Mouse (Mus musculus) ES-E14 (cell line): ENCODE measurements around the gene Serpinf2. TPM values are rescaled to one million over a fixed set of nuclear protein-coding genes. Genes with fewer than 3 reads are reported as not detected.

ENCODE experiments used
- DNase-seq: peaks from one replicate; pipeline ENCODE4 v3.0.0-alpha.2; 2013; ENCODE audit warnings: low read depth, low spot score
- H3K27ac ChIP-seq: 2 replicates; pipeline ENCODE4 v1.5.1; 2012; ENCODE audit warnings: low read depth, mild to moderate bottlenecking, low read length, moderate library complexity, mixed read lengths; ENCODE audit not compliant: poor library complexity, insufficient read depth, severe bottlenecking
- H3K36me3 ChIP-seq: 2 replicates; pipeline ENCODE4 v1.6.1; 2012; ENCODE audit warnings: mild to moderate bottlenecking, low read length, moderate library complexity, mixed read lengths; ENCODE audit not compliant: control insufficient read depth, poor library complexity, insufficient read depth, severe bottlenecking
- H3K4me1 ChIP-seq, 2 experiments: fragments of 150-350 bp in 1 of 2; sonication (generic) in 1 of 2; 2 replicates each; pipeline ENCODE4 v1.6.1; 2012; ENCODE audit warnings: low read length in 2 of 2, mild to moderate bottlenecking in 1 of 2, mixed read lengths in 1 of 2; ENCODE audit not compliant: control insufficient read depth in 2 of 2, insufficient read depth in 2 of 2, poor library complexity in 1 of 2
- H3K4me3 ChIP-seq, 2 experiments: fragments of 150-350 bp in 1 of 2; sonication (generic) in 1 of 2; 2 replicates each; pipeline ENCODE4 v1.5.1; 2012; ENCODE audit warnings: low read length in 2 of 2, low read depth in 1 of 2, mild to moderate bottlenecking in 1 of 2, mixed read lengths in 1 of 2; ENCODE audit not compliant: insufficient read depth in 1 of 2, poor library complexity in 1 of 2, severe bottlenecking in 1 of 2
- H3K9ac ChIP-seq: 2 replicates; pipeline ENCODE4 v1.6.1; 2012; ENCODE audit warnings: low read depth, mild to moderate bottlenecking, low read length, mixed read lengths; ENCODE audit not compliant: poor library complexity, insufficient read depth, severe bottlenecking
- H3K9me3 ChIP-seq: fragments of 150-350 bp; sonication (generic); 2 replicates; pipeline ENCODE4 v1.6.1; 2012; ENCODE audit warnings: low read depth, mild to moderate bottlenecking, low read length; ENCODE audit not compliant: control insufficient read depth, insufficient read depth
- CHD2 ChIP-seq: IDR thresholded peaks from 2 replicates; pipeline ENCODE4 v1.6.1; 2014; ENCODE audit warnings: mild to moderate bottlenecking, low read depth, low read length, inconsistent platforms
- HCFC1 ChIP-seq: IDR thresholded peaks from 2 replicates; pipeline ENCODE4 v1.6.1; 2012; ENCODE audit warnings: low read length, inconsistent platforms, borderline replicate concordance; ENCODE audit not compliant: insufficient read depth
- MAFK ChIP-seq: IDR thresholded peaks from 2 replicates; pipeline ENCODE4 v1.6.1; 2014; ENCODE audit warnings: mild to moderate bottlenecking, low read depth, low read length, inconsistent platforms; ENCODE audit not compliant: insufficient read depth
- ZC3H11A ChIP-seq: IDR thresholded peaks from 2 replicates; pipeline ENCODE4 v1.6.1; 2012; ENCODE audit warnings: low read depth, mild to moderate bottlenecking, inconsistent platforms, low read length, borderline replicate concordance
- ZNF384 ChIP-seq: IDR thresholded peaks from 2 replicates; pipeline ENCODE4 v1.6.1; 2012; ENCODE audit warnings: low read depth, low read length, inconsistent platforms
- in situ Hi-C, 2 experiments: fragments of 600-800 bp; cut with MboI; formaldehyde crosslinking; loops; one replicate each; pipeline ENCODE4 v1.15.1; 2025; ENCODE audit warnings: low sequenced_read_pairs in 2 of 2, inconsistent platforms in 1 of 2; ENCODE audit not compliant: unreplicated experiment in 2 of 2
- total RNA-seq: library from RNA; depleted of rRNA; stranded (reverse); fragments of 300-350 nt; gene quantifications from 2 replicates; pipeline ENCODE4 v1.2.3, GENCODE M21; 2012

Serpinf2 gene
- total RNA-seq, 1 experiment: 0.27 TPM

DNA sequence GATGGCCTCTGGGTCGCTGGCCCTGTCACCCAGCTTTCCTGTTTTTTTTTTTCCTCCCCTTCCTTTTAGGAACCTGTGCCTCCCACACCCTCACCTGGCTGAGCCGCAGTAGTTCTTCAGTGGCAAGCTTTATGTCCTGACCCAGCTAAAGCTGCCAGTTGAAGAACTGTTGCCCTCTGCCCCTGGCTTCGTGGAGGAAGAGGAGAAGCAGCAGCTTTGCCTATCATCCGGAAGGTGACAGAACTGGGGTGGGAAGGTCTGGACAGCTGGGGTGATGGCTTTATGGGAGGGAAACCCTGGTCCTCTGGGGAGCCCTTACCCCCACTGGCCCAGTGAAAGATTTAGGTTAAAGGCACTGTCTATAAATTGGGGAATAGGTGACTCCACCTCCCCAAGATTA, 24.2 kb upstream of the Serpinf2 start:
- TF ChIP-seq CHD2: no peak
- TF ChIP-seq HCFC1: no peak
- TF ChIP-seq MAFK: no peak
- TF ChIP-seq ZC3H11A: no peak
- H3K9ac ChIP-seq: no peak overlapping the region
- H3K36me3 ChIP-seq: no peaks in the 10 kb centered on the region; the same call in 1 of the 2 replicates
- no peak overlapping the region for H3K27ac ChIP-seq
- DNase-seq: no peak
- no peak overlapping the region for H3K4me3 ChIP-seq
- H3K4me1 ChIP-seq: peaks cover 3 to 11% of the 10 kb centered on the region in 2 experiments; a peak in 3 of 4 replicates
- in situ Hi-C loops: no loop called here
- H3K9me3 ChIP-seq: no peaks in the 10 kb centered on the region

DNA sequence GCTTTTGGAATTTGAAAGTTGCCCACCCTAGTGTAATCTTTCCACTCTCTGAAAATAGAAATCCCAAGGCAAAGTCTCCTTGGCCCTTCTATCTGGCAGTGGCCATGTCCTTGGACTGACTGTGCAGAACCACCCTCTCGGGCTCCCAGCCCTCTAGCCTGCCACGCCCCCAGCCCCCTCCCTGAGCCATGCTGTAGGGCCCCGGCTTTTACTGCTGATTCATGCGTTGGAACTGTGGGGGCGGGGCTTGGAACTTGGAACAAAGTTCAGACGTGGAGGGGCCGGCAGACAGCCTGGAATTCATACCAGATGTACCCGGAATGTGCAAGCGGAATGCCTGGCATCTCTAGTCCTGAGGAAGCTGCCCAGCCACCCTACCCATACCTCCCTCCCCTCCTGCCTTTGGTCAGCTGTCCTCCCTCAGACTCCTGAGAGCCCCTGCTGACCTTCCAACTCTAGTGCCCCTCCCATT, 23.5 kb upstream of the Serpinf2 start:
- H3K36me3 ChIP-seq: no peaks in the 10 kb centered on the region; the same call in 1 of the 2 replicates
- no peak overlapping the region for H3K27ac ChIP-seq
- TF ChIP-seq CHD2: no peak
- TF ChIP-seq MAFK: peak; percentile 96
- TF ChIP-seq ZNF384: peak; percentile 53; the same call in 1 of the 2 replicates
- TF ChIP-seq ZC3H11A: no peak
- no peak for TF ChIP-seq HCFC1
- peak overlapping the region; percentile 42; the same call in 1 of the 2 replicates for H3K9ac ChIP-seq
- peak overlapping the region; percentile 89 to 93 for H3K4me3 ChIP-seq
- peak; percentile 89 for DNase-seq
- in situ Hi-C loops: no loop called here
- H3K9me3 ChIP-seq: no peaks in the 10 kb centered on the region
- peaks cover 2 to 11% of the 10 kb centered on the region in 2 experiments; a peak in 3 of 4 replicates for H3K4me1 ChIP-seq

DNA sequence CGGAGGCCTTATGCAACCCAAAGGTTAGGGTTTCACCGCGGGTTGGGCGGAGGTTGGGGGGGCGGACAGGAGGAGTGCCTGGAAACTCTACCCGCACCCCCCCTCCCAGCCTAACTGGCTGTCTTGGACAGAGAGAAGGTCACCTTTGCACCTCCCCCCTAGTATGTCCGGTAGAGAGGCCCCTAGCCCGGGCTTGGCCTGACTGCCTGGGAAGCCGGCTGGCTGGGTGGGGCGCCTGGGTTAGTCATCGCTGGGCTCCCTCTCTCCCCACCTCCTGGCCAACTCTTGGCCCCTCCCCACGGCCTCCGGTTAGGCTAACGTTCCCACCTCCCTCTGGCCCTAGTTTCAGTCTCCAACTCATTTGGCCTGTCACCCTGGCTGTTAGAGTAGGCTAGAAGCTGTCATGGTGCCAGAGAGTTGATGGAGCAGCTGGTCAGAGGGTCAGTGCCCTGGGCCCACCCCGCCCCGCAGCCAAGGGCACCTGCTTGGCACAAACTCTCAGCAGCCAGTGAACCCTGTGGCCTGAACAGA, 22.9 kb upstream of the Serpinf2 start:
- no peak for TF ChIP-seq ZNF384
- no peak for TF ChIP-seq ZC3H11A
- no peak for TF ChIP-seq CHD2
- TF ChIP-seq HCFC1: no peak
- no peak; the same call in 1 of the 2 replicates for TF ChIP-seq MAFK
- Histone ChIP-seq H3K4me1 (peaks cover 2 to 9% of the 10 kb centered on the region in 2 experiments; a peak in 3 of 4 replicates), H3K9ac (peak overlapping the region; percentile 78), H3K4me3 (peak overlapping the region; percentile 89 to 93), H3K27ac (peak overlapping the region; percentile 52), H3K36me3 (no peaks in the 10 kb centered on the region; the same call in 1 of the 2 replicates), H3K9me3 (no peaks in the 10 kb centered on the region)
- in situ Hi-C loops: no loop called here
- DNase-seq: no peak

DNA sequence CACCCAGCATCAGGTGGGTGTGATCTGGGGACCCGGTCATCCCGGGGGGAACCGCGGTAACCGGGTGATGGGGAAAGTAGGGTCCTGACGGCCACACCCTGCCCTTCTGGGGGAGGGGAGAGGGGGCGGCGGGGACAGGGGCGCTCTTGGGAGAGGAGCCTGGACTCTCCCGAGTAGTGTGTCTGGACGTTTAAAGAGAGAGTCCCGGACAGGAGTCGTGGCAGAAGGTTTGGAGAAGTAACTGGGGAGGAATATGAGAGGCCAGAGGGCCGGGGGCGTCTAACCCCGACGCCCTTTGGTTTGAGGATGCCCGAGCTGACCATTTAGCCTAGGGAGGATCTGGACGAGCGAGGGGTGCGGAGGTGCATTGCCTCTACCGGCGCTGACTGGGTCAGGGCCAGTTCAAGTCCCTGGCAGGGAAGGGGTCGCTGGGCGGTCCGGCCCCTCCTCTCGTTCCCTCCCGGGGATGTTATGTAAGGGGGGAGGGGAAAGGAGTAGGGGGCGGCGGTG, 22.4 kb upstream of the Serpinf2 start:
- peak overlapping the region; percentile 89 to 93 for H3K4me3 ChIP-seq
- H3K9ac ChIP-seq: peak overlapping the region; percentile 78
- DNase-seq: no peak
- no peaks in the 10 kb centered on the region; the same call in 1 of the 2 replicates for H3K36me3 ChIP-seq
- H3K27ac ChIP-seq: peak overlapping the region; percentile 52
- H3K4me1 ChIP-seq: peaks cover 2 to 9% of the 10 kb centered on the region in 2 experiments; a peak in 3 of 4 replicates
- H3K9me3 ChIP-seq: no peaks in the 10 kb centered on the region
- TF ChIP-seq MAFK (no peak), HCFC1 (no peak), CHD2 (no peak), ZC3H11A (no peak), ZNF384 (no peak)
- in situ Hi-C loops: no loop called here
